Mouse (Mus musculus) limb, embryonic 14.5 days (tissue): ENCODE data around the gene Mfng. TPM values are rescaled to one million over a fixed set of nuclear protein-coding genes. Genes with fewer than 3 reads are reported as not detected.

ENCODE experiments used
- ATAC-seq: fragments of 200-750 bp; cut with Nextera tagmentation; 2 replicates; pipeline ENCODE4 v1.8.0; 2017; ENCODE audit warnings: low read depth, moderate number of reproducible peaks, moderate TSS enrichment; ENCODE audit not compliant: low FRiP score
- DNase-seq: peaks from one replicate; pipeline ENCODE4 v3.0.0-alpha.2; 2015; ENCODE audit warnings: low spot score
- H3K27ac ChIP-seq: fragments of 300-500 bp; sonication (generic); replicated peaks from 2 replicates; pipeline ENCODE4 v1.5.1; 2014; ENCODE audit warnings: low read depth, mild to moderate bottlenecking, low read length, moderate library complexity, mixed read lengths
- H3K27me3 ChIP-seq: fragments of 300-500 bp; sonication (generic); 2 replicates; pipeline ENCODE4 v1.6.1; 2014; ENCODE audit warnings: low read length, mixed read lengths; ENCODE audit not compliant: control insufficient read depth, insufficient read depth
- H3K36me3 ChIP-seq: fragments of 300-500 bp; sonication (generic); 2 replicates; pipeline ENCODE4 v1.6.1; 2014; ENCODE audit warnings: mild to moderate bottlenecking, low read length, moderate library complexity, mixed read lengths; ENCODE audit not compliant: control insufficient read depth, insufficient read depth
- H3K4me1 ChIP-seq: fragments of 300-500 bp; sonication (generic); 2 replicates; pipeline ENCODE4 v1.6.1; 2014; ENCODE audit warnings: antibody characterized with exemption, low read length, mixed read lengths; ENCODE audit not compliant: control insufficient read depth, insufficient read depth
- H3K4me2 ChIP-seq: fragments of 300-500 bp; sonication (generic); replicated peaks from 2 replicates; pipeline ENCODE4 v1.6.1; 2014; ENCODE audit warnings: low read depth, mild to moderate bottlenecking, low read length, moderate library complexity; ENCODE audit not compliant: severe bottlenecking
- H3K4me3 ChIP-seq: fragments of 300-500 bp; sonication (generic); replicated peaks from 2 replicates; pipeline ENCODE4 v1.5.1; 2014; ENCODE audit warnings: low read length
- H3K9ac ChIP-seq: fragments of 300-500 bp; sonication (generic); 2 replicates; pipeline ENCODE4 v1.6.1; 2014; ENCODE audit warnings: mild to moderate bottlenecking, low read depth, low read length, moderate library complexity; ENCODE audit not compliant: severe bottlenecking
- H3K9me3 ChIP-seq: fragments of 300-500 bp; sonication (generic); 2 replicates; pipeline ENCODE4 v1.6.1; 2016; ENCODE audit warnings: low read length; ENCODE audit not compliant: control insufficient read depth
- POLR2A ChIP-seq: fragments of 200-500 bp; IDR thresholded peaks from 2 replicates; pipeline ENCODE4 v1.8.0; 2012; ENCODE audit warnings: inconsistent platforms, mild to moderate bottlenecking, moderate library complexity, borderline replicate concordance; ENCODE audit not compliant: insufficient read depth, insufficient read length; ENCODE audit errors: extremely low read depth
- WGBS: fragments of 180-500 bp; shearing (Covaris S2); extraction: QIAGEN DNeasy Blood & Tissue Kit; methylation state at CpG from one replicate; pipeline ENCODE4 v1.1.7; 2014; 5-methylcytosine and 5-hydroxymethylcytosine counted together
- polyA plus RNA-seq, 2 experiments: library from polyadenylated mRNA; depleted of rRNA in 1 of 2; stranded (reverse) in 1 of 2; unstranded in 1 of 2; fragments of >200 nt; fragmentation: Nextera tagmentation in 1 of 2; extraction: Ambion mirVana in 1 of 2; gene quantifications; 2 replicates each; pipeline versions ENCODE4 v1.2.1 to v1.2.3; 2012 to 2014

Mfng gene
- polyA plus RNA-seq, 2 experiments: 10.1 to 13.9 TPM

GRCm38 (mm10) chr15:78715856-78716255, 57.4 kb downstream of the Mfng start:
- TF ChIP-seq POLR2A: no peak
- no peak for DNase-seq
- H3K4me3 ChIP-seq: no peak overlapping the region
- H3K4me2 ChIP-seq: no peak overlapping the region
- no peak overlapping the region for H3K9ac ChIP-seq
- no peaks in the 10 kb centered on the region for H3K36me3 ChIP-seq
- H3K4me1 ChIP-seq: peaks cover 3% of the 10 kb centered on the region; the same call in 1 of the 2 replicates
- no peaks in the 10 kb centered on the region for H3K9me3 ChIP-seq
- no peak overlapping the region for H3K27ac ChIP-seq
- 45% methylated on average over 5 of the region's 5 CpGs for WGBS
- ATAC-seq: no peak
- H3K27me3 ChIP-seq: peaks cover 96% of the 10 kb centered on the region

- no peaks in the 10 kb centered on the region for H3K9me3 ChIP-seq
- no peak overlapping the region for H3K4me2 ChIP-seq
- H3K27ac ChIP-seq: no peak overlapping the region
- no peak overlapping the region for H3K4me3 ChIP-seq
- TF ChIP-seq POLR2A: no peak
- H3K9ac ChIP-seq: no peak overlapping the region
- peaks cover 75% of the 10 kb centered on the region for H3K27me3 ChIP-seq
- DNase-seq (no peak), ATAC-seq (no peak)
- H3K36me3 ChIP-seq: no peaks in the 10 kb centered on the region
- WGBS: 78% methylated on average over 7 of the region's 7 CpGs
- H3K4me1 ChIP-seq: peaks cover 3% of the 10 kb centered on the region; the same call in 1 of the 2 replicates
Measured at GRCm38 (mm10) chr15:78713751-78714150, 59.5 kb downstream of the Mfng start.

GRCm38 (mm10) chr15:78712335-78713258, 60.7 kb downstream of the Mfng start:
- H3K4me3 ChIP-seq: 0 out of 2 replicates have a peak overlapping the region, but pooled peaks have one; percentile 2
- DNase-seq (peak; percentile 44), ATAC-seq (0 out of 2 replicates have a peak, but pooled peaks have one; percentile 37)
- H3K27me3 ChIP-seq: peaks cover 64% of the 10 kb centered on the region
- H3K4me1 ChIP-seq: no peaks in the 10 kb centered on the region
- 8% methylated on average over 47 of the region's 53 CpGs for WGBS
- no peak for TF ChIP-seq POLR2A
- no peaks in the 10 kb centered on the region for H3K9me3 ChIP-seq
- H3K27ac ChIP-seq: no peak overlapping the region
- H3K9ac ChIP-seq: no peak overlapping the region
- no peaks in the 10 kb centered on the region for H3K36me3 ChIP-seq
- peak overlapping the region; percentile 33; the same call in 1 of the 2 replicates for H3K4me2 ChIP-seq

GRCm38 (mm10) chr15:78711935-78712334, 61.3 kb downstream of the Mfng start:
- no peak overlapping the region for H3K9ac ChIP-seq
- H3K4me2 ChIP-seq: no peak overlapping the region
- ATAC-seq (no peak), DNase-seq (no peak)
- TF ChIP-seq POLR2A: no peak
- no peaks in the 10 kb centered on the region for H3K4me1 ChIP-seq
- peaks cover 57% of the 10 kb centered on the region for H3K27me3 ChIP-seq
- H3K4me3 ChIP-seq: no peak overlapping the region
- H3K27ac ChIP-seq: no peak overlapping the region
- no peaks in the 10 kb centered on the region for H3K36me3 ChIP-seq
- WGBS: 78% methylated on average over 7 of the region's 7 CpGs
- no peaks in the 10 kb centered on the region for H3K9me3 ChIP-seq

GRCm38 (mm10) chr15:78710634-78711033, 62.6 kb downstream of the Mfng start:
- Histone ChIP-seq H3K4me3 (no peak overlapping the region), H3K9ac (no peak overlapping the region), H3K27ac (no peak overlapping the region), H3K27me3 (peaks cover 44% of the 10 kb centered on the region), H3K4me1 (no peaks in the 10 kb centered on the region), H3K36me3 (no peaks in the 10 kb centered on the region), H3K9me3 (no peaks in the 10 kb centered on the region), H3K4me2 (no peak overlapping the region)
- ATAC-seq (no peak), DNase-seq (no peak)
- TF ChIP-seq POLR2A: no peak
- WGBS: 51% methylated on average over 6 of the region's 6 CpGs
